Mouse (Mus musculus) myocyte (in vitro differentiated cells): ENCODE measurements at regions not wholly inside any gene's neighbourhood (a gene's known extent, or its start where the extent isn't known, plus 50 kb on each side); places are given as distances from the start of the nearest gene placed in this dataset.

Experiments used
- POLR2A ChIP-seq: IDR thresholded peaks from one replicate; pipeline ENCODE4 v1.6.1; 2011; ENCODE audit warnings: low read depth, mild to moderate bottlenecking, control low read depth, moderate library complexity; ENCODE audit not compliant: insufficient read length
- REST ChIP-seq: IDR thresholded peaks from one replicate; pipeline ENCODE4 v1.6.1; 2011; ENCODE audit warnings: mild to moderate bottlenecking, control low read depth, moderate library complexity; ENCODE audit not compliant: insufficient read depth, insufficient read length
- USF1 ChIP-seq: IDR thresholded peaks from one replicate; pipeline ENCODE4 v1.6.1; 2011; ENCODE audit warnings: low read depth, mild to moderate bottlenecking, control low read depth, moderate library complexity

GRCm38 (mm10) chr4:64832882-64833281, 291.1 kb upstream of the Pappa start:
- TF ChIP-seq POLR2A: no peak
- TF ChIP-seq USF1: no peak
- no peak for TF ChIP-seq REST
